Mouse (Mus musculus): ENCODE data around the gene Tgoln1. TPM values are rescaled to one million over a fixed set of nuclear protein-coding genes. Genes with fewer than 3 reads are reported as not detected.

The Tgoln1 gene
- total and polyA plus RNA-seq, 3 experiments, result 29.0 to 68.0 (median 60.1) TPM

DNA sequence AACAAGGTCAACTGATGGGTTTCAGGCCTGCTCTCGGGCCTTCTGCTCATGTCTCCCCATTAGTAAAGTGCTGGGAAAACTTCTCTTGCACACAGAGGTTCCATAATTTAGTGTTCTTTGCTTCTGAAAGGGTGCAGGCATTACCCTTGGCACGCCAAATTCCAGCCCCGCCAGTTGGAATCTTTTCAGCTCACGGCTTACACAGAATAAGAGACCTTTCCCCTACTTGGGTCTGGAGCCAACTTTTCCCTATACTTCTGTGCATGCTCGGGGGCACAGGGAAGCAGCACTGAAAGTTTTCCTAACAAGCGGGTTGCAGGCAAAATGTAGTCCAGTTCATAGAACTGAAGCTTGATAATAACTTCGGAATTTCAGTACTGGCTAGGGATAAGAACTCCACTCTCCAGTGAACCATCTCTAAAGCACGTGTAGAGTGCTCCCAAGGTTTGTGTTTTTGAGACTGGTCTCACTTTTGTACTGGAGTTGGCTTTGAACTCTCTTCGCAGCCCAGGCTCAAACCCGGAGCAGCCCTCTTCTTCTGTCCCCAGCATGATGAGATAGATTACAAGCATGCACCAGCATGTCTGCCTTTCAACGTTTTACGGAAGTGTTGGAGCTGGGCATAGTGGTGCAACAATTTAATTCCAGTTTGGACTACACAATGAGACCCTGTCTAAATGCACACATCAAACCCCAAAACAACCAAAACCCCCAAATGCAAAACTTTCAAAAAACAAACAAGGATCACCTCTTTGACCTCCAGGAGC lies 17.8 kb downstream of the Tgoln1 start:
- H3K27ac ChIP-seq, result peak overlapping the region; percentile 77
- intact Hi-C loops (cut with DNase I), result no loop called here
- H3K79me2 ChIP-seq (replicated peaks; ENCODE audit: control insufficient read depth, insufficient read depth, low read length), result no peaks in the 10 kb centered on the region
- 28% methylated on average over 12 of the region's 12 CpGs for WGBS
- DNase-seq, result no peak
- peak overlapping the region; percentile 59 for H3K4me3 ChIP-seq
- TF ChIP-seq POLR2A (IDR thresholded peaks at IDR 0.05; ENCODE audit: insufficient read depth, low read depth, low read length), result no peak
- TF ChIP-seq EP300 (IDR thresholded peaks at IDR 0.05; ENCODE audit: insufficient read depth, low read depth, low read length), result no peak
- no peak for TF ChIP-seq CTCF (IDR thresholded peaks at IDR 0.05)
- no peaks in the 10 kb centered on the region for H3K36me3 ChIP-seq (ENCODE audit: control insufficient read depth, insufficient read depth, low read length)
- H3K9ac ChIP-seq (ENCODE audit: low read depth, low read length), result peak overlapping the region; percentile 74
- H3K27me3 ChIP-seq (ENCODE audit: control insufficient read depth, insufficient read depth, low read length), result no peaks in the 10 kb centered on the region
- H3K4me1 ChIP-seq (ENCODE audit: control insufficient read depth, insufficient read depth, low read length), result peaks cover 6% of the 10 kb centered on the region

DNA sequence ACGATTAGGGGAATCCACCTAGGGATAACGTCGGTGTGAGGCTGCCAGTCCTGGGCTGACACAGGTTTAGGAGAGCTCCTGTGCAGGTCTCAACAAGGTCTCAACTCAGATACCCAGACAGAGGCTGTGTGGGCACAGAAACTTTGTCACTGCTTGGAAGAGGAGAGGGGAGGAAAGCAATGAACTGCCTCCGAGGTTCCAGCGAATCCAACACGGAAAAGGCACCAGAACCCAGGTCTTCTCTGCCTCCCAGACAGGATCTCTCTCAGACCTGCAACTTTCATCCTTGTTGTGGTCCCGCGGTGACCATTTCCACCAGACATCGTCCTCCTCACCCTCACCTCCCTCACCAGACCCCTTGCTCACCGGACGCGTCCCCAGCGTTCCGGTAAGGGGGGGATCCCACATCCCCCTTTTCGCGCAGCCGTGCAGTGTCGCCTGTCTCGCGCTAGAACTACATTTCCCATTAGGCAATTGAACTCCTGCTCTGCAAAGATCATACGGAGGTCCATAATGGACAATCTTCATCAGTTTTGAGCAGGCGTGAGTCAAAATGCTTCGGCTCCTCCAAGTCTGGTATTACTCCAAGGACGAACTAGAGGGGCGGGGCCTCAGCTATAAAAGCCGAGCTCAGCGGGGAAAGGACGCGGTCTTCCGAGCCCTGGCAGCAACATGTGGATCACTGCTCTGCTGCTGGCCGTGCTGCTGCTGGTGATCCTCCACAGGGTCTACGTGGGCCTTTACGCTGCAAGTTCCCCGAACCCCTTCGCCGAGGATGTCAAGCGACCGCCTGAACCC lies 18.6 kb downstream of the Tgoln1 start, which contains the start of the genes Elmod3 and Retsat:
Elmod3 (minus strand) TSS at position 458 of the 798 bp plus-strand sequence.
Retsat (plus strand) TSS at position 520 of the 798 bp plus-strand sequence.
- DNase-seq, result peak; percentile 94 to 95
- WGBS, result under 1% methylated on average over 38 of the region's 38 CpGs
- Histone ChIP-seq H3K79me2 (replicated peaks; ENCODE audit: control insufficient read depth, insufficient read depth, low read length) (no peaks in the 10 kb centered on the region), H3K4me1 (ENCODE audit: control insufficient read depth, insufficient read depth, low read length) (peaks cover 6% of the 10 kb centered on the region), H3K4me3 (peak within 1 kb of the TSS; percentile 59), H3K27me3 (ENCODE audit: control insufficient read depth, insufficient read depth, low read length) (no peaks in the 10 kb centered on the region), H3K9ac (ENCODE audit: low read depth, low read length) (peak within 1 kb of the TSS; percentile 85), H3K36me3 (ENCODE audit: control insufficient read depth, insufficient read depth, low read length) (no peaks in the 10 kb centered on the region), H3K27ac (peak within 1 kb of the TSS; percentile 77)
- TF ChIP-seq EP300 (IDR thresholded peaks at IDR 0.05; ENCODE audit: insufficient read depth, low read depth, low read length), result peak; percentile 76
- TF ChIP-seq POLR2A (IDR thresholded peaks at IDR 0.05; ENCODE audit: insufficient read depth, low read depth, low read length), result peak; percentile 99
- no peak for TF ChIP-seq CTCF (IDR thresholded peaks at IDR 0.05)
- intact Hi-C loops (cut with DNase I), result no loop called here

DNA sequence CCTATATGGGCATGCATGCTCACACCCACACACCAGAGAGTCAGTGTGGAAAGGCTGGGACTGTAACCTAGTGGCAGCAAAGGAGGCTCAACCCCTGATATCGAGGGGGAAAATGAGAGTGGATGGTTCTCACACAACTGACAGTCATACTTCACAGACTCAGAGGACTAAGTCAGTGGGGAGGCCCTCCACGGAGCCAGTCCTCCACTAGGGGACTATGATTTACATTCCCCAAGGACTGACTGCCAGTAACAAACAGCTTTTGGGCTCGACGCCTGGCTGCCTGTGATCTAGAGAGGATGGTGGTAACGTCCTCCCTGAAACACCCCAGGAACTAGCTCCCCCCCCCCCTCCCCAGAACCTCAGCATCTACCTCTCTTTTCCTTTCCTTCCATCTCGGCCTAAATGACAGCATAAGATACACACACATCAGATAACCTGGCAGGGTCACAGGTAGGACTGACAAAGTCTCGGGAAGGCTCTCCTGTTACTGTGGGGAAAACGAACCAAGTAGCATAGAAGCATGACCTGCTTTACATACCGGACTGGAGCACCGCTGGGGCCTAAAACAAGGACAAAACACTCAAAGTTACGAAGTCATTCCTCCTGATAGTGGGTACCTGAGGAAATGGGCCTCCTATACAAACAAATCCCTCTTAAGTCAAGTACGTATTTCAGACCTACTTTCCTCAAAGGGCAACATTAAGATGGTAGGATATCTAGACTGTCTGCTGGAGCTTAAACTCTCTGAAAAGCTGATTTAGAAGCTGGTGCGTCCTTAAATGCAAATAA lies 19.5 kb downstream of the Tgoln1 start:
- no peak for TF ChIP-seq EP300 (IDR thresholded peaks at IDR 0.05; ENCODE audit: insufficient read depth, low read depth, low read length)
- TF ChIP-seq CTCF (IDR thresholded peaks at IDR 0.05), result peak; percentile 32
- H3K4me1 ChIP-seq (ENCODE audit: control insufficient read depth, insufficient read depth, low read length), result peaks cover 6% of the 10 kb centered on the region
- peak overlapping the region; percentile 59 for H3K4me3 ChIP-seq
- DNase-seq, result peak; percentile 25 to 30
- H3K9ac ChIP-seq (ENCODE audit: low read depth, low read length), result peak overlapping the region; percentile 85
- no peaks in the 10 kb centered on the region for H3K27me3 ChIP-seq (ENCODE audit: control insufficient read depth, insufficient read depth, low read length)
- intact Hi-C loops (cut with DNase I), result no loop called here
- H3K27ac ChIP-seq, result peak overlapping the region; percentile 77
- H3K79me2 ChIP-seq (replicated peaks; ENCODE audit: control insufficient read depth, insufficient read depth, low read length), result no peaks in the 10 kb centered on the region
- no peaks in the 10 kb centered on the region for H3K36me3 ChIP-seq (ENCODE audit: control insufficient read depth, insufficient read depth, low read length)
- 25% methylated on average over 13 of the region's 13 CpGs for WGBS

DNA sequence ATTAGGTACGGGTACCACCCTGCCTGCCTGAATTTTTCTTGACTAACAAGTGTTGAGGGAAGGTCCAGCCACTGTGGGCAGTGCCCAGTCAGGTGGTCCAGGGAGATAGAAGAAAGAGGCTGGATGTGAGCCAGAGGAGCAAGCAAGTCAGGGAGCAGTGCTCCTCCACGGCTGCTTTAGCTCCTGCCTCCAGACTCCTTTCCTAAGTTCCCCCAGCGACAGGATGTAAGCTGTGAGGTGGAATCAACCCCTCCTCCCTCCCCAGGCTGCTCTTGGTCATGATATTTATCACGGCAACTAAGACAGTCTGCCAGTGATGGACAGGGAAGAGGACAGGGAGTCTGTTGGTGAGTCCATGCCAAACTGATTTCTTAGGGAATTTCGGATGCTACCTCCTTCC lies 22.9 kb downstream of the Tgoln1 start:
- H3K4me1 ChIP-seq (ENCODE audit: control insufficient read depth, insufficient read depth, low read length), result peaks cover 5% of the 10 kb centered on the region
- H3K27ac ChIP-seq, result peak overlapping the region; percentile 12; the same call in 1 of the 2 replicates
- intact Hi-C loops (cut with DNase I), result no loop called here
- H3K27me3 ChIP-seq (ENCODE audit: control insufficient read depth, insufficient read depth, low read length), result no peaks in the 10 kb centered on the region
- H3K79me2 ChIP-seq (replicated peaks; ENCODE audit: control insufficient read depth, insufficient read depth, low read length), result no peaks in the 10 kb centered on the region
- no peaks in the 10 kb centered on the region for H3K36me3 ChIP-seq (ENCODE audit: control insufficient read depth, insufficient read depth, low read length)
- TF ChIP-seq EP300 (IDR thresholded peaks at IDR 0.05; ENCODE audit: insufficient read depth, low read depth, low read length), result no peak
- TF ChIP-seq CTCF (IDR thresholded peaks at IDR 0.05), result no peak
- TF ChIP-seq POLR2A (IDR thresholded peaks at IDR 0.05; ENCODE audit: insufficient read depth, low read depth, low read length), result no peak
- no peak overlapping the region for H3K4me3 ChIP-seq
- DNase-seq, result no peak
- H3K9ac ChIP-seq (ENCODE audit: low read depth, low read length), result no peak overlapping the region
- WGBS, result 34% methylated on average over 5 of the region's 5 CpGs

DNA sequence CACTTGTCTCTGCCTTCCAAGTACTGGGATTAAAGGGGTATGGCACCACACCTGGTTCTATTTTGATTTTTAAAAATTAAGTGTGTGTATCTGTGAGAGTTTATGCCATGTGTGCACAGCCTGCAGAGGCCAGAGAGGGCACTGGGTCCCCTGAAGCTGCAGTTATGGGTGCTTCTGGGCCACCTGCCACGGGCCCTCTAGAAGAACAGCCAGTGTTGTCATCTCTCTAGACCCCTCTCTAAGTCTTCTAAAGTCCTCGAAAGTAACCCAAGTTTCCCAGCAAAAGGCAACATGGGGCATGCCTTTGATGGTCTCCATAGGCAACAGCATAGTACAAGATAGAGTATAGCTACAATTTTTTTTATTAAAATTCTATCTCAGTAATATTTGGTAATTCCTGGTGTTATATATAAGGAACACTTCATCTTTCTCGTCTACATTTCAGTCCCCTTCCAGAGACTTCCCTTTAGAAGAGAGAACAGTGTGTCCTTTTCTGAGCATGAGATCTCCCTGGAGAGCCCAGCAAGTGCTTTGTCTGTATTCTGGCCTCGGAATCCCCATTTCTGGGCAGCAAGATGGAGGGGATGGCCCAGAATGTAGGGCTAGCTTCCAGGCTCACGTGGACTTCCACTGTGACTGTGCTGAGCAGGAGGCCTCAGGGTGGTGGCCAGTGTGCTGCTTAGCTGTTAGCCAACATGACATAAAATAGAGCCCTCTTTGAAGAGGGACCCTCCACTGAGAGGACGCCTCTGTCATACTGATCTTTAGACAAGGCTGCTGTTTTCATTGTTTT lies 23.6 kb downstream of the Tgoln1 start:
- WGBS, result 70% methylated on average over 6 of the region's 6 CpGs
- no peaks in the 10 kb centered on the region for H3K36me3 ChIP-seq (ENCODE audit: control insufficient read depth, insufficient read depth, low read length)

More for the DNA sequence above, 23.6 kb downstream of the Tgoln1 start:
- Histone ChIP-seq H3K27ac (peak overlapping the region; percentile 15), H3K9ac (ENCODE audit: low read depth, low read length) (no peak overlapping the region), H3K4me1 (ENCODE audit: control insufficient read depth, insufficient read depth, low read length) (peaks cover 5% of the 10 kb centered on the region), H3K79me2 (replicated peaks; ENCODE audit: control insufficient read depth, insufficient read depth, low read length) (no peaks in the 10 kb centered on the region), H3K4me3 (no peak overlapping the region), H3K27me3 (ENCODE audit: control insufficient read depth, insufficient read depth, low read length) (no peaks in the 10 kb centered on the region)
- intact Hi-C loops (cut with DNase I), result no loop called here
- peak in 1 of 2 experiments; percentile 62 for DNase-seq
- TF ChIP-seq POLR2A (IDR thresholded peaks at IDR 0.05; ENCODE audit: insufficient read depth, low read depth, low read length), result 0 out of 2 replicates have a peak, but pooled peaks have one; percentile 15
- no peak for TF ChIP-seq CTCF (IDR thresholded peaks at IDR 0.05)
- no peak for TF ChIP-seq EP300 (IDR thresholded peaks at IDR 0.05; ENCODE audit: insufficient read depth, low read depth, low read length)
